Mouse (Mus musculus): ENCODE results near the gene Klhl31.

DNA sequence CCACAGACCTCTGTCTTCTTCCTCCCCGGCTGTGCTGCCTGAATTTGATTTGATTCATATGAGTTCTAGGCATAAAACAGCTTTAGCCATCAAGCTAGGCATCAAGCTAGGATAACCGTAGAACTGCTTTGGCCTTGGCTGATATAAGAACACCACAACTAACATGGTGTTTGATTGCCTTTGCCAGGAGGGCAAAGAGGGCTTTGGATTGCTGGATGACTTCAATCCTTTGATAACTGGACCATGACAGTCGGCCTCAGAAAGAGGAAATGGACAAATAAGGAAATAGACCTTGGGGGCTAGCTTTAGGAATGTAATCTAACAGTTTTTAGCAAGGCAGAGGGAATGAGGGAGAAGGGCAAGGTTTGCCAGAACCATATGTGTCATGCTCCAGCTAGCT, 37.7 kb upstream of the Klhl31 start:
- TF ChIP-seq FOSL1 (IDR thresholded peaks at IDR 0.05; ENCODE audit: insufficient read depth, low read length, poor library complexity, severe bottlenecking) = no peak
- no peak for TF ChIP-seq CTCF (IDR thresholded peaks at IDR 0.05; ENCODE audit: control insufficient read depth, insufficient read depth, insufficient read length)
